Mouse (Mus musculus) stomach, postnatal 0 days (tissue): Measurements from ENCODE around the gene Pkn1.
A peak's percentile ranks its signal among the peaks of the same experiment; 100 is the strongest.

Experiments
- CTCF ChIP-seq: IDR thresholded peaks from 2 replicates; pipeline ENCODE4 v1.5.1; 2016; ENCODE audit warnings: antibody characterized with exemption, low read depth, mild to moderate bottlenecking, moderate library complexity
- EP300 ChIP-seq: optimal IDR thresholded peaks from 2 replicates; pipeline ENCODE3; 2016; ENCODE audit warnings: antibody characterized with exemption

DNA sequence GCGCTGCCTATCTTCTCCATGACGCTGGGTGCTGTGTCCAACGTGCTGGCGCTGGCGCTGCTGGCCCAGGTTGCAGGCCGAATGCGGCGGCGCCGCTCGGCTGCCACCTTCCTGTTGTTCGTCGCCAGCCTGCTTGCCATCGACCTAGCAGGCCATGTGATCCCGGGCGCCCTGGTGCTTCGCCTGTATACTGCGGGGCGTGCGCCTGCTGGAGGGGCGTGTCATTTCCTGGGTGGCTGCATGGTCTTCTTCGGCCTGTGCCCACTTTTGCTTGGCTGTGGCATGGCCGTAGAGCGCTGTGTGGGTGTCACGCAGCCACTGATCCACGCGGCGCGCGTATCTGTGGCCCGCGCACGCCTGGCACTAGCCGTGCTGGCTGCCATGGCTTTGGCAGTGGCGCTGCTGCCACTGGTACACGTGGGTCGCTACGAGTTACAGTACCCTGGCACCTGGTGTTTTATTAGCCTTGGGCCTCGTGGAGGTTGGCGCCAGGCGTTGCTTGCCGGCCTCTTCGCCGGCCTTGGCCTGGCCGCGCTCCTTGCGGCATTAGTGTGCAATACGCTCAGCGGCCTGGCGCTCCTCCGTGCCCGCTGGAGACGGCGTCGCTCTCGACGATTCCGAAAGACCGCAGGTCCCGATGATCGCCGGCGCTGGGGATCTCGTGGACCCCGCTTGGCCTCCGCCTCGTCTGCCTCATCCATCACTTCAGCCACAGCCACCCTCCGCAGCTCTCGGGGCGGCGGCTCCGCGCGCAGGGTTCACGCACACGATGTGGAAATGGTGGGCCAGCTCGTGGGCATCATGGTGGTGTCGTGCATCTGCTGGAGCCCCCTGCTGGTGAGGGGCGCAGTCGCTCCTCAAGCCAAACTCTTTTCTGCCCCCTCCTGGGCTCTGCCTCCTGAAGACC, 30.7 kb downstream of the Pkn1 start:
- peak; percentile 91 for TF ChIP-seq CTCF
- TF ChIP-seq EP300, result no peak
